In the genomic region with DNA sequence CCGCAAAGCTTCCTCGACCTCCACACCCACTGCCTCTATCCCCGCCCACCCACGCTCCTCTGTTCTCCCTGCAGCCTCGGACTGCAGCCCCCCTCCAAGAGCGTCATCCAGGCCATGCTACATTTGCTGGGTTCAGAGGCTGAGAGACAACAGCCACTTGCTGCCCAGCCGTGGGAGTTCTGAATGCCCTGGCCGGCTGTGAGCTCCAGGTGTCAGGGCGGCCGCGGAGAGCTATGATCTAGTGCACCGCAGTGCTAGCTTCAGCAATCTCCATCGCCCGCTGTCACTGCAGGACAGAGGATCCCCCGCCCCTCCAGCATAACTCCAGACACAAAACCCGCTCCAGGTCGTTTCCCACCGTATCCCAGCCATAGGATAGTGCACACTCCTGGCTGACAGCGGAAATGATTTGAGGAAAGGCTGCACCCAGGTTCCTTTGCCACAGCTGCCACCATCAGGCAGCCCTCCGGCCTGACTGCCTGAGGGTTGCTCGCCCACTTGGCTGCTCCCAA, we compare ENCODE assay signal across 8 mouse cellular contexts. TPM values are rescaled to one million over a fixed set of nuclear protein-coding genes. Genes with fewer than 3 reads are reported as not detected.
DNase-seq lines count a peak whose midpoint lies in the region; ATAC-seq lines count a peak whose summit lies in the region.

No protein-coding gene starts in this region.

- peaks cover 21% of the 10 kb centered on the region for H3K4me1 ChIP-seq in forebrain, embryonic 12.5 days

- H3K4me3 ChIP-seq in forebrain, embryonic 12.5 days (replicated peaks) = peak overlapping the region; percentile 52

- peak overlapping the region; percentile 90 for H3K4me2 ChIP-seq in forebrain, embryonic 12.5 days

- ATAC-seq in frontal cortex, adult (ENCODE audit: low TSS enrichment) = peak; percentile 45
- ATAC-seq in forebrain, embryonic 12.5 days (ENCODE audit: low FRiP score) = peak; percentile 39
- 0 out of 2 replicates have a peak, but pooled peaks have one; percentile 17 for ATAC-seq in megakaryocyte progenitor cell, adult 5-6 weeks (replicated peaks; ENCODE audit: poor library complexity)

- no peaks in the 10 kb centered on the region for H3K36me3 ChIP-seq in forebrain, embryonic 12.5 days (replicated peaks)

- no peak overlapping the region for H3K27ac ChIP-seq in forebrain, embryonic 12.5 days

- H3K27me3 ChIP-seq in forebrain, embryonic 12.5 days = peaks cover 8% of the 10 kb centered on the region; the same call in 1 of the 2 replicates

- H3K9ac ChIP-seq in forebrain, embryonic 12.5 days = peak overlapping the region; percentile 65

- no peak for DNase-seq in frontal cortex, postnatal 14 days (ENCODE audit: low spot score in 2 of 2)
- peak; percentile 27 for DNase-seq in R1 (ENCODE audit: low read depth, low spot score)
- peak; percentile 26 to 43 for DNase-seq in layer of hippocampus, adult 18-20 months (ENCODE audit: low spot score in 2 of 2)
- DNase-seq in telencephalon, adult 2 months (ENCODE audit: low read depth, low spot score) = peak; percentile 39
- DNase-seq in ovary, postnatal 10 days (ENCODE audit: low spot score) = no peak

- under 1% methylated on average over 21 of the region's 21 CpGs for WGBS in forebrain, embryonic 12.5 days

- no peaks in the 10 kb centered on the region for H3K9me3 ChIP-seq in forebrain, embryonic 12.5 days

RNA-seq across cellular contexts. Expression of a gene that starts 1.7 kb away (rescaled TPM):
- 13.0 and 13.2 TPM in 2 replicates for polyA plus RNA-seq in forebrain, embryonic 12.5 days (2016; fragmentation: Nextera tagmentation; extraction: Ambion mirVana)
- 10 to 100 TPM; 33.3 to 35.2 TPM for total RNA-seq in layer of hippocampus, adult 18-20 months (2021)
- not detected in 2 replicates for total RNA-seq in megakaryocyte progenitor cell, adult 5-6 weeks (2015)
- not detected in 2 replicates for total RNA-seq in megakaryocyte progenitor cell, adult 5-6 weeks (2017)

Comparison
In these comparisons a context has a peak if more than half of its experiments do, and no peak if none do; other contexts are left out.
1. DNase-seq: peak in R1 (single experiment), layer of hippocampus, adult 18-20 months (2 of 2) and telencephalon, adult 2 months (single experiment); none in frontal cortex, postnatal 14 days (0 of 2) and ovary, postnatal 10 days (single experiment).
2. RNA of a gene that starts 1.7 kb away (total RNA-seq): 33.3 to 35.2 TPM in layer of hippocampus, adult 18-20 months; not detected in megakaryocyte progenitor cell, adult 5-6 weeks; every median in the first group is over 10 times any median in the second.
3. Peak in every context shown above with its lines, with median percentiles within 50 percentile points of each other: ATAC-seq.